Mouse (Mus musculus): ENCODE measurements at regions not wholly inside any gene's neighbourhood (a gene's known extent, or its start where the extent isn't known, plus 50 kb on each side); places are given as distances from the start of the nearest gene placed in this dataset.

GRCm38 (mm10) chr3:124752571-124753118 lies 171.7 kb upstream of the 1700003H04Rik start:
- no peak overlapping the region for H3K9ac ChIP-seq (ENCODE audit: low read depth, low read length)

GRCm38 (mm10) chr3:124749314-124749713 lies 168.4 kb upstream of the 1700003H04Rik start:
- ATAC-seq (ENCODE audit: low FRiP score) (no peak), DNase-seq (ENCODE audit: low spot score) (no peak)
- no peak overlapping the region for H3K4me3 ChIP-seq (ENCODE audit: low read depth, low read length)
- H3K27me3 ChIP-seq (ENCODE audit: control insufficient read depth, insufficient read depth, low read length), result no peaks in the 10 kb centered on the region
- H3K9me3 ChIP-seq (ENCODE audit: control insufficient read depth, low read length), result no peaks in the 10 kb centered on the region
- no peak overlapping the region for H3K4me2 ChIP-seq (replicated peaks; ENCODE audit: low read depth, low read length)
- H3K27ac ChIP-seq (ENCODE audit: low read depth, low read length), result no peak overlapping the region
- no peak overlapping the region for H3K9ac ChIP-seq (ENCODE audit: low read depth, low read length)
- H3K4me1 ChIP-seq (replicated peaks; ENCODE audit: control insufficient read depth, insufficient read depth, low read length), result no peaks in the 10 kb centered on the region
- no peaks in the 10 kb centered on the region for H3K36me3 ChIP-seq (ENCODE audit: control insufficient read depth, insufficient read depth, low read length)
- WGBS, result 83% methylated on average over 2 of the region's 2 CpGs

More at GRCm38 (mm10) chr3:124752571-124753118, 171.7 kb upstream of the 1700003H04Rik start:
- DNase-seq (ENCODE audit: low spot score), result no peak
- Histone ChIP-seq H3K9me3 (ENCODE audit: control insufficient read depth, low read length) (no peaks in the 10 kb centered on the region), H3K4me3 (ENCODE audit: low read depth, low read length) (no peak overlapping the region), H3K36me3 (ENCODE audit: control insufficient read depth, insufficient read depth, low read length) (no peaks in the 10 kb centered on the region), H3K27ac (ENCODE audit: low read depth, low read length) (no peak overlapping the region), H3K4me2 (replicated peaks; ENCODE audit: low read depth, low read length) (no peak overlapping the region), H3K4me1 (replicated peaks; ENCODE audit: control insufficient read depth, insufficient read depth, low read length) (no peaks in the 10 kb centered on the region), H3K27me3 (ENCODE audit: control insufficient read depth, insufficient read depth, low read length) (no peaks in the 10 kb centered on the region)
- ATAC-seq (ENCODE audit: low FRiP score), result no peak

- Histone ChIP-seq H3K36me3 (ENCODE audit: control insufficient read depth, insufficient read depth, low read length) (no peaks in the 10 kb centered on the region), H3K4me3 (ENCODE audit: low read depth, low read length) (no peak overlapping the region), H3K9ac (ENCODE audit: low read depth, low read length) (no peak overlapping the region), H3K9me3 (ENCODE audit: control insufficient read depth, low read length) (no peaks in the 10 kb centered on the region), H3K4me2 (replicated peaks; ENCODE audit: low read depth, low read length) (no peak overlapping the region), H3K4me1 (replicated peaks; ENCODE audit: control insufficient read depth, insufficient read depth, low read length) (no peaks in the 10 kb centered on the region), H3K27ac (ENCODE audit: low read depth, low read length) (no peak overlapping the region), H3K27me3 (ENCODE audit: control insufficient read depth, insufficient read depth, low read length) (no peaks in the 10 kb centered on the region)
- ATAC-seq (ENCODE audit: low FRiP score) (no peak), DNase-seq (ENCODE audit: low spot score) (no peak)
- 93% methylated on average over 5 of the region's 5 CpGs for WGBS
Measured at GRCm38 (mm10) chr3:124728281-124728680, 147.4 kb upstream of the 1700003H04Rik start.

- no peak for DNase-seq (ENCODE audit: low spot score)
- WGBS, result 75% methylated on average over 2 of the region's 2 CpGs
- Histone ChIP-seq H3K4me3 (ENCODE audit: low read depth, low read length) (no peak overlapping the region), H3K36me3 (ENCODE audit: control insufficient read depth, insufficient read depth, low read length) (no peaks in the 10 kb centered on the region), H3K27ac (ENCODE audit: low read depth, low read length) (no peak overlapping the region), H3K9me3 (ENCODE audit: control insufficient read depth, low read length) (no peaks in the 10 kb centered on the region), H3K4me2 (replicated peaks; ENCODE audit: low read depth, low read length) (no peak overlapping the region), H3K27me3 (ENCODE audit: control insufficient read depth, insufficient read depth, low read length) (no peaks in the 10 kb centered on the region), H3K9ac (ENCODE audit: low read depth, low read length) (no peak overlapping the region), H3K4me1 (replicated peaks; ENCODE audit: control insufficient read depth, insufficient read depth, low read length) (no peaks in the 10 kb centered on the region)
- ATAC-seq (ENCODE audit: low FRiP score), result no peak
Measured at GRCm38 (mm10) chr3:124712166-124712565, 131.3 kb upstream of the 1700003H04Rik start.

- WGBS, result 70% methylated on average over 2 of the region's 2 CpGs
- no peak overlapping the region for H3K9ac ChIP-seq (ENCODE audit: low read depth, low read length)
- H3K9me3 ChIP-seq (ENCODE audit: control insufficient read depth, low read length), result no peaks in the 10 kb centered on the region
- no peaks in the 10 kb centered on the region for H3K36me3 ChIP-seq (ENCODE audit: control insufficient read depth, insufficient read depth, low read length)
- no peaks in the 10 kb centered on the region for H3K4me1 ChIP-seq (replicated peaks; ENCODE audit: control insufficient read depth, insufficient read depth, low read length)
- no peak for DNase-seq (ENCODE audit: low spot score)
- H3K4me3 ChIP-seq (ENCODE audit: low read depth, low read length), result no peak overlapping the region
- H3K27me3 ChIP-seq (ENCODE audit: control insufficient read depth, insufficient read depth, low read length), result no peaks in the 10 kb centered on the region
- H3K27ac ChIP-seq (ENCODE audit: low read depth, low read length), result no peak overlapping the region
- ATAC-seq (ENCODE audit: low FRiP score), result no peak
- no peak overlapping the region for H3K4me2 ChIP-seq (replicated peaks; ENCODE audit: low read depth, low read length)
Measured at GRCm38 (mm10) chr3:124673551-124673950, 92.7 kb upstream of the 1700003H04Rik start.

- H3K4me2 ChIP-seq (replicated peaks; ENCODE audit: low read depth, low read length), result no peak overlapping the region
- H3K27me3 ChIP-seq (ENCODE audit: control insufficient read depth, insufficient read depth, low read length), result no peaks in the 10 kb centered on the region
- H3K27ac ChIP-seq (ENCODE audit: low read depth, low read length), result no peak overlapping the region
- ATAC-seq (ENCODE audit: low FRiP score), result no peak
- H3K4me1 ChIP-seq (replicated peaks; ENCODE audit: control insufficient read depth, insufficient read depth, low read length), result no peaks in the 10 kb centered on the region
- no peak overlapping the region for H3K9ac ChIP-seq (ENCODE audit: low read depth, low read length)
- H3K9me3 ChIP-seq (ENCODE audit: control insufficient read depth, low read length), result no peaks in the 10 kb centered on the region
- no peak for DNase-seq (ENCODE audit: low spot score)
- H3K36me3 ChIP-seq (ENCODE audit: control insufficient read depth, insufficient read depth, low read length), result no peaks in the 10 kb centered on the region
- 94% methylated on average over 2 of the region's 2 CpGs for WGBS
- H3K4me3 ChIP-seq (ENCODE audit: low read depth, low read length), result no peak overlapping the region
Measured at GRCm38 (mm10) chr3:124658153-124658552, 77.3 kb upstream of the 1700003H04Rik start.

GRCm38 (mm10) chr3:124633372-124633771 lies 52.5 kb upstream of the 1700003H04Rik start:
- Histone ChIP-seq H3K9me3 (ENCODE audit: control insufficient read depth, low read length) (no peaks in the 10 kb centered on the region), H3K36me3 (ENCODE audit: control insufficient read depth, insufficient read depth, low read length) (no peaks in the 10 kb centered on the region), H3K4me1 (replicated peaks; ENCODE audit: control insufficient read depth, insufficient read depth, low read length) (no peaks in the 10 kb centered on the region), H3K9ac (ENCODE audit: low read depth, low read length) (no peak overlapping the region), H3K4me2 (replicated peaks; ENCODE audit: low read depth, low read length) (no peak overlapping the region), H3K4me3 (ENCODE audit: low read depth, low read length) (no peak overlapping the region), H3K27ac (ENCODE audit: low read depth, low read length) (no peak overlapping the region), H3K27me3 (ENCODE audit: control insufficient read depth, insufficient read depth, low read length) (no peaks in the 10 kb centered on the region)
- WGBS, result over 99% methylated on average over 2 of the region's 2 CpGs
- DNase-seq (ENCODE audit: low spot score) (no peak), ATAC-seq (ENCODE audit: low FRiP score) (no peak)

Measured in hindbrain, embryonic 11.5 days (tissue).